In the genomic region with DNA sequence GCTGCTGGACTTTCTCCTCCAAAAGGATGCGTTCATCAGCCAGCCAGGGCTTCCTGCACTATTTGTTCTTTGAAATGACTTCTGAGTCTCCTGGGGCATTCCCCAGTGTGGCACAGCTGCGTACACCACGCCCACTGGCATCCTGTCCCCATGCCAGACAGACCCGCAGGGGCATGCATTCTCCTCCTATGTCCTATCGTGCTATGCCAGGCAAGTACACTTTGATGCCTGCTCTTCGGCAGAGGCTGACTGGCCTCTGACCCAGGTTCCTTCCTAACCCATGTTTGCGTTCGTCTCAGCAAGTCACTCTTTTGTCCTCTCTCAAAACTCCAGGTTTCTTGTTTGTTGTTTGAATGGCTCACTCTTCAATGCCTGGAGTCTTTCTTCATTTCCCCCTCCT, we compare ENCODE assay signal across 7 mouse cellular contexts.
A peak's percentile ranks its signal among the peaks of the same experiment; 100 is the strongest.
DNase-seq lines count a peak whose midpoint lies in the region; ATAC-seq and TF ChIP-seq lines count a peak whose summit lies in the region.

No protein-coding gene starts in this region.

- WGBS in lung, adult 2 months = 21% methylated on average over 8 of the region's 8 CpGs
- 28% methylated on average over 8 of the region's 8 CpGs for WGBS in embryonic facial prominence, embryonic 13.5 days
- 12% methylated on average over 8 of the region's 8 CpGs for WGBS in hindbrain, embryonic 12.5 days
- 27% methylated on average over 8 of the region's 8 CpGs for WGBS in limb, embryonic 15.5 days

- no peaks in the 10 kb centered on the region for H3K27me3 ChIP-seq in embryonic facial prominence, embryonic 13.5 days
- no peaks in the 10 kb centered on the region for H3K27me3 ChIP-seq in hindbrain, embryonic 12.5 days
- no peaks in the 10 kb centered on the region for H3K27me3 ChIP-seq in limb, embryonic 15.5 days

- no peak overlapping the region for H3K4me3 ChIP-seq in lung, adult 2 months (replicated peaks; ENCODE audit: extremely low read depth, low read depth, low read length)
- H3K4me3 ChIP-seq in embryonic facial prominence, embryonic 13.5 days = no peak overlapping the region
- H3K4me3 ChIP-seq in hindbrain, embryonic 12.5 days = no peak overlapping the region
- H3K4me3 ChIP-seq in limb, embryonic 15.5 days = no peak overlapping the region

- H3K9ac ChIP-seq in embryonic facial prominence, embryonic 13.5 days = peak overlapping the region; percentile 36; the same call in 1 of the 2 replicates
- H3K9ac ChIP-seq in hindbrain, embryonic 12.5 days = no peak overlapping the region
- no peak overlapping the region for H3K9ac ChIP-seq in limb, embryonic 15.5 days

- TF ChIP-seq POLR2A in lung, adult 2 months (IDR thresholded peaks at IDR 0.05; ENCODE audit: borderline replicate concordance, extremely low read depth, low read depth, low read length) = no peak

- ATAC-seq in embryonic facial prominence, embryonic 13.5 days (ENCODE audit: insufficient number of reproducible peaks, insufficient read depth, low FRiP score, low TSS enrichment, low read depth) = no peak
- ATAC-seq in hindbrain, embryonic 12.5 days (ENCODE audit: low FRiP score) = no peak
- no peak for ATAC-seq in limb, embryonic 15.5 days (ENCODE audit: insufficient number of reproducible peaks, low FRiP score, low TSS enrichment, low read depth)

- DNase-seq in lung, adult 18-20 months = peak; percentile 56 to 64
- no peak for DNase-seq in lung, adult 2 months
- DNase-seq in spleen, postnatal 36 days (ENCODE audit: low spot score in 2 of 2) = peak; percentile 72 to 74
- DNase-seq in cerebellum, adult 11 months = no peak

- peak overlapping the region; percentile 48; the same call in 1 of the 2 replicates for H3K27ac ChIP-seq in embryonic facial prominence, embryonic 13.5 days
- H3K27ac ChIP-seq in hindbrain, embryonic 12.5 days = 0 out of 2 replicates have a peak overlapping the region, but pooled peaks have one; percentile 36
- H3K27ac ChIP-seq in limb, embryonic 15.5 days = peak overlapping the region; percentile 72

- no peak overlapping the region for H3K4me2 ChIP-seq in embryonic facial prominence, embryonic 13.5 days
- no peak overlapping the region for H3K4me2 ChIP-seq in hindbrain, embryonic 12.5 days (replicated peaks)
- no peak overlapping the region for H3K4me2 ChIP-seq in limb, embryonic 15.5 days

- H3K4me1 ChIP-seq in lung, adult 2 months (ENCODE audit: control insufficient read depth, insufficient read depth, low read length) = peaks cover 18% of the 10 kb centered on the region
- peaks cover 59% of the 10 kb centered on the region for H3K4me1 ChIP-seq in embryonic facial prominence, embryonic 13.5 days
- peaks cover 55% of the 10 kb centered on the region for H3K4me1 ChIP-seq in hindbrain, embryonic 12.5 days
- peaks cover 57% of the 10 kb centered on the region for H3K4me1 ChIP-seq in limb, embryonic 15.5 days

- TF ChIP-seq CTCF in lung, adult 2 months (IDR thresholded peaks at IDR 0.05; ENCODE audit: insufficient read depth, low read length) = no peak

- no peaks in the 10 kb centered on the region for H3K36me3 ChIP-seq in embryonic facial prominence, embryonic 13.5 days
- no peaks in the 10 kb centered on the region for H3K36me3 ChIP-seq in hindbrain, embryonic 12.5 days
- H3K36me3 ChIP-seq in limb, embryonic 15.5 days = no peaks in the 10 kb centered on the region

- H3K9me3 ChIP-seq in embryonic facial prominence, embryonic 13.5 days = no peaks in the 10 kb centered on the region
- H3K9me3 ChIP-seq in hindbrain, embryonic 12.5 days (replicated peaks) = no peaks in the 10 kb centered on the region
- H3K9me3 ChIP-seq in limb, embryonic 15.5 days = no peaks in the 10 kb centered on the region

Comparison
In these comparisons a context has a peak if more than half of its experiments do, and no peak if none do; other contexts are left out.
1. DNase-seq: peak in lung, adult 18-20 months (2 of 2) and spleen, postnatal 36 days (2 of 2); none in lung, adult 2 months (single experiment) and cerebellum, adult 11 months (single experiment).
2. Peak in every context shown above with its lines, with median percentiles within 50 percentile points of each other: H3K27ac ChIP-seq.